Mouse (Mus musculus): Measurements from ENCODE around the gene Ccdc70. TPM values are rescaled to one million over a fixed set of nuclear protein-coding genes. Genes with fewer than 3 reads are reported as not detected.

The Ccdc70 gene
- polyA plus RNA-seq (2012; rRNA removed): not detected in 2 replicates

GRCm38 (mm10) chr8:21969475-21969874, at the start of gene Ccdc70:
Gene Ccdc70, plus strand, starts transcription at chr8:21969775.

GRCm38 (mm10) chr8:21932610-21933009, 37.0 kb upstream of the Ccdc70 start, which contains the start of gene Defb15:
Gene Defb15, minus strand, starts transcription at chr8:21932710.

GRCm38 (mm10) chr8:21938052-21938451, 31.5 kb upstream of the Ccdc70 start, which contains the start of gene Defb35:
Gene Defb35, plus strand, starts transcription at chr8:21938352.

GRCm38 (mm10) chr8:21946462-21946861, 23.1 kb upstream of the Ccdc70 start, which contains the start of gene Defb13:
Gene Defb13, plus strand, starts transcription at chr8:21946762.

GRCm38 (mm10) chr8:21958414-21958813, 11.2 kb upstream of the Ccdc70 start, which contains the start of gene Fam90a1a:
Gene Fam90a1a, plus strand, starts transcription at chr8:21958714.

Other genes with a start within 250 kb of the Ccdc70 start
- 0.28 TPM in 1 of 2 replicates, not detected in the other for gene Defa24, start 235.3 kb upstream of the Ccdc70 start, polyA plus RNA-seq (2012; rRNA removed)
- not detected in 2 replicates for gene Defb50, start 146.2 kb upstream of the Ccdc70 start, polyA plus RNA-seq (2012; rRNA removed)
- not detected in 2 replicates for gene Defb2, start 129.8 kb upstream of the Ccdc70 start, polyA plus RNA-seq (2012; rRNA removed)
- not detected in 2 replicates for gene Defb10, start 110.9 kb upstream of the Ccdc70 start, polyA plus RNA-seq (2012; rRNA removed)
- not detected in 2 replicates for gene Defb9, start 84.4 kb upstream of the Ccdc70 start, polyA plus RNA-seq (2012; rRNA removed)
- 0.56 and 0.76 TPM in 2 replicates for gene Defb11, start 63.4 kb upstream of the Ccdc70 start, polyA plus RNA-seq (2012; rRNA removed)
- not detected in 2 replicates for gene Defb15, start 37.1 kb upstream of the Ccdc70 start, polyA plus RNA-seq (2012; rRNA removed)
- not detected in 2 replicates for gene Defb35, start 31.4 kb upstream of the Ccdc70 start, polyA plus RNA-seq (2012; rRNA removed)
- not detected in 2 replicates for gene Defb13, start 23.0 kb upstream of the Ccdc70 start, polyA plus RNA-seq (2012; rRNA removed)
- gene Fam90a1a, start 11.1 kb upstream of the Ccdc70 start, polyA plus RNA-seq (2012; rRNA removed): not detected in 2 replicates
- gene Atp7b, start 90.5 kb downstream of the Ccdc70 start, polyA plus RNA-seq (2012; rRNA removed): 2.7 and 3.7 TPM in 2 replicates
- 9.4 and 17.1 TPM in 2 replicates for gene Alg11, start 90.9 kb downstream of the Ccdc70 start, polyA plus RNA-seq (2012; rRNA removed)
- gene Nek5, start 155.3 kb downstream of the Ccdc70 start, polyA plus RNA-seq (2012; rRNA removed): 0.09 and 0.14 TPM in 2 replicates
- gene Nek3, start 196.7 kb downstream of the Ccdc70 start, polyA plus RNA-seq (2012; rRNA removed): 8.6 and 10.6 TPM in 2 replicates
- gene Ckap2, start 216.0 kb downstream of the Ccdc70 start, polyA plus RNA-seq (2012; rRNA removed): 58.7 and 84.6 TPM in 2 replicates
- gene Vps36, start 223.0 kb downstream of the Ccdc70 start, polyA plus RNA-seq (2012; rRNA removed): 29.3 and 29.9 TPM in 2 replicates

Data from central nervous system, embryonic 11.5 days (tissue).